Comparison of ENCODE assay signal across 8 mouse cellular contexts in the genomic region with DNA sequence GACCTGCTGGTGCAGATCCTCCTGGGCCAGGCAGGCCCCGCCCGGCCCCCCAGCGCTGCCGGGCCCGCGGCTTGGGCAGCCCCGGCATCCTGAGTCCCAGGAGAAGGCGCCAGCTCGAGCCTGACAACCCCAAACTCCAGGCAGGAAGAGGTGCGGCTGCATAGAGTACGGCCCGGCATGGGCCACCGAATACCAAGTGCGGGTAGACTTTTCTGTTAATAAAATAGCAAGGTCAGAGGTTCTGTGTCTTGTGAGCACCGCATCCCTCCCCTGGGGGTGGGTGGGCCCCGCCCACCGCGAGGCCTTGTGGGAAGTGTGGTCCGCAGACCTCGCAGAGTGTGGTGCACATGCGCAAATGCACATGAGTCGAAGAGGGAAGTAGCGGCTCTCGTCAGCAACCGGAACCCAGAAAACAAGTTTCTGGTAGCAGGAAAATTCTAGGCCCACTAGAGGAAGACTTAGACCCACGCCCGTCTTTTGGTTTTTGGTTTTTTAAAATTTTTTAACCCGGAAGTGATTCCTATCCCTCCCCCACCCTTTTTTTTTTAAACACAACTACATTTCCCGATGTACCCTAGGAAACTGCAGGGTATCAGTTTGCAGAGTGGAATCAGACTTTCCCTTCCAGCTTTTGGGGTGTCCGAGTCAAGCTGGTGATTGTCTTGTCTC. TPM values are rescaled to one million over a fixed set of nuclear protein-coding genes. Genes with fewer than 3 reads are reported as not detected.
A peak's percentile ranks its signal among the peaks of the same experiment; 100 is the strongest.
DNase-seq lines count a peak whose midpoint lies in the region; ATAC-seq and TF ChIP-seq lines count a peak whose summit lies in the region.

No protein-coding gene starts in this region.

- ATAC-seq in forebrain, embryonic 16.5 days: peak; percentile 91
- ATAC-seq in lung, embryonic 14.5 days (ENCODE audit: insufficient read depth): peak; percentile 80

- H3K4me3 ChIP-seq in ES-E14 (ENCODE audit: insufficient read depth in 1 of 2, low read depth in 1 of 2, low read length in 2 of 2, poor library complexity in 1 of 2, severe bottlenecking in 1 of 2): peak overlapping the region; percentile 69 to 76
- H3K4me3 ChIP-seq in forebrain, embryonic 16.5 days (replicated peaks; ENCODE audit: low read length): peak overlapping the region; percentile 70
- peak overlapping the region; percentile 67 for H3K4me3 ChIP-seq in layer of hippocampus, adult 2 months
- peak overlapping the region; percentile 45 for H3K4me3 ChIP-seq in lung, embryonic 14.5 days (ENCODE audit: low read depth, low read length)
- peak overlapping the region; percentile 96 for H3K4me3 ChIP-seq in olfactory bulb, adult 2 months (ENCODE audit: insufficient read depth, low read depth, low read length)
- peak overlapping the region; percentile 67 for H3K4me3 ChIP-seq in thymus, adult 2 months (ENCODE audit: control insufficient read depth, insufficient read depth, low read length)

- peak; percentile 15; the same call in 1 of the 2 replicates for TF ChIP-seq CTCF in layer of hippocampus, adult 2 months (conservative IDR thresholded peaks at IDR 0.05)
- TF ChIP-seq CTCF in lung, embryonic 14.5 days (IDR thresholded peaks at IDR 0.05; ENCODE audit: low read depth): no peak
- TF ChIP-seq CTCF in olfactory bulb, adult 2 months (IDR thresholded peaks at IDR 0.05; ENCODE audit: insufficient read depth, low read depth, low read length): no peak
- 0 out of 2 replicates have a peak, but pooled peaks have one; percentile 36 for TF ChIP-seq CTCF in thymus, adult 2 months (IDR thresholded peaks at IDR 0.05; ENCODE audit: borderline replicate concordance, control insufficient read depth, extremely low read depth, insufficient read depth, low read length, poor library complexity)

- intact Hi-C loops in heart, postnatal 36 days (cut with DNase I): loop anchor here (2.0 kb wide), 1 partner anchor 62 kb away; a partner anchor contains a TSS

- peak; percentile 43; the same call in 1 of the 2 replicates for TF ChIP-seq POLR2A in olfactory bulb, adult 2 months (IDR thresholded peaks at IDR 0.05; ENCODE audit: insufficient read depth, low read depth, low read length)
- 0 out of 2 replicates have a peak, but pooled peaks have one; percentile 16 for TF ChIP-seq POLR2A in thymus, adult 2 months (IDR thresholded peaks at IDR 0.05; ENCODE audit: control insufficient read depth, extremely low read depth, insufficient read depth, low read length, poor library complexity)

- peak; percentile 87 for DNase-seq in ES-E14 (ENCODE audit: low read depth, low spot score)
- DNase-seq in cerebellum, adult 11-12 months: peak; percentile 94
- peak; percentile 93 to 94 for DNase-seq in heart, postnatal 36 days
- peak; percentile 89 to 94 for DNase-seq in layer of hippocampus, adult 2 months (ENCODE audit: low spot score in 2 of 2)
- DNase-seq in lung, embryonic 14.5 days: peak; percentile 98
- peak; percentile 95 for DNase-seq in thymus, adult 2 months

- in situ Hi-C loops in ES-E14 (cut with MboI; ENCODE audit: low sequenced_read_pairs in 2 of 2, unreplicated experiment in 2 of 2): no loop called here

- H3K4me2 ChIP-seq in forebrain, embryonic 16.5 days (ENCODE audit: low read length): peak overlapping the region; percentile 92
- H3K4me2 ChIP-seq in lung, embryonic 14.5 days: peak overlapping the region; percentile 75

- peaks cover 7% of the 10 kb centered on the region; the same call in 1 of the 2 replicates for H3K27me3 ChIP-seq in forebrain, embryonic 16.5 days (replicated peaks; ENCODE audit: control insufficient read depth, insufficient read depth, low read length)
- H3K27me3 ChIP-seq in lung, embryonic 14.5 days (ENCODE audit: insufficient read depth, low read length): 0 out of 2 replicates have a peak, but pooled peaks cover 3% of the 10 kb centered on the region
- H3K27me3 ChIP-seq in thymus, adult 2 months (ENCODE audit: control insufficient read depth, insufficient read depth, low read length): no peaks in the 10 kb centered on the region

- H3K4me1 ChIP-seq in ES-E14 (ENCODE audit: control insufficient read depth in 2 of 2, insufficient read depth in 2 of 2, low read length in 2 of 2, poor library complexity in 1 of 2): peaks cover 13 to 14% of the 10 kb centered on the region in 2 experiments
- H3K4me1 ChIP-seq in forebrain, embryonic 16.5 days (replicated peaks; ENCODE audit: control insufficient read depth, insufficient read depth, low read length): peaks cover 21% of the 10 kb centered on the region
- no peaks in the 10 kb centered on the region for H3K4me1 ChIP-seq in lung, embryonic 14.5 days (ENCODE audit: insufficient read depth)
- H3K4me1 ChIP-seq in olfactory bulb, adult 2 months (ENCODE audit: control insufficient read depth, insufficient read depth, low read length): peaks cover 15% of the 10 kb centered on the region
- peaks cover 28% of the 10 kb centered on the region for H3K4me1 ChIP-seq in thymus, adult 2 months (replicated peaks; ENCODE audit: control insufficient read depth, insufficient read depth, low read length)

- H3K9me3 ChIP-seq in ES-E14 (ENCODE audit: control insufficient read depth, insufficient read depth, low read depth, low read length): no peaks in the 10 kb centered on the region
- no peaks in the 10 kb centered on the region for H3K9me3 ChIP-seq in forebrain, embryonic 16.5 days (ENCODE audit: control insufficient read depth, low read length)
- no peaks in the 10 kb centered on the region for H3K9me3 ChIP-seq in lung, embryonic 14.5 days (ENCODE audit: low read depth, low read length)

- peaks cover 13% of the 10 kb centered on the region for H3K36me3 ChIP-seq in ES-E14 (ENCODE audit: control insufficient read depth, insufficient read depth, low read length, poor library complexity, severe bottlenecking)
- no peaks in the 10 kb centered on the region for H3K36me3 ChIP-seq in forebrain, embryonic 16.5 days (ENCODE audit: control insufficient read depth, insufficient read depth)
- H3K36me3 ChIP-seq in lung, embryonic 14.5 days (ENCODE audit: insufficient read depth): peaks cover 26% of the 10 kb centered on the region
- no peaks in the 10 kb centered on the region for H3K36me3 ChIP-seq in thymus, adult 2 months (ENCODE audit: control insufficient read depth, insufficient read depth, low read length)

- peak overlapping the region; percentile 70 for H3K9ac ChIP-seq in ES-E14 (ENCODE audit: insufficient read depth, low read depth, low read length, poor library complexity, severe bottlenecking)
- peak overlapping the region; percentile 78 for H3K9ac ChIP-seq in forebrain, embryonic 16.5 days (replicated peaks; ENCODE audit: low read depth, low read length)
- peak overlapping the region; percentile 58 for H3K9ac ChIP-seq in lung, embryonic 14.5 days

- H3K27ac ChIP-seq in ES-E14 (ENCODE audit: insufficient read depth, low read depth, low read length, poor library complexity, severe bottlenecking): peak overlapping the region; percentile 61
- H3K27ac ChIP-seq in forebrain, embryonic 16.5 days (ENCODE audit: low read length): peak overlapping the region; percentile 70
- H3K27ac ChIP-seq in layer of hippocampus, adult 2 months: peak overlapping the region; percentile 92
- H3K27ac ChIP-seq in lung, embryonic 14.5 days (ENCODE audit: low read depth): peak overlapping the region; percentile 86
- H3K27ac ChIP-seq in olfactory bulb, adult 2 months (ENCODE audit: insufficient read depth, low read depth, low read length): peak overlapping the region; percentile 76
- H3K27ac ChIP-seq in thymus, adult 2 months (ENCODE audit: control insufficient read depth, insufficient read depth, low read length): peak overlapping the region; percentile 84

- under 1% methylated on average over 30 of the region's 30 CpGs for WGBS in forebrain, embryonic 16.5 days
- under 1% methylated on average over 30 of the region's 30 CpGs for WGBS in lung, embryonic 14.5 days
- under 1% methylated on average over 30 of the region's 30 CpGs for WGBS in olfactory bulb, adult 2 months
- WGBS in thymus, adult 2 months: 1% methylated on average over 30 of the region's 30 CpGs

RNA-seq across cellular contexts. Expression of a gene that starts 3.4 kb away (rescaled TPM):
- 1.2 and 1.8 TPM in 2 replicates for total RNA-seq in ES-E14 (2012; rRNA removed)
- polyA plus RNA-seq in forebrain, embryonic 16.5 days (2015; fragmentation: Nextera tagmentation; extraction: Ambion mirVana): 1.1 and 1.3 TPM in 2 replicates
- not detected for total RNA-seq in heart, postnatal 36 days (2021)
- under 1 TPM; 0.66 to 0.82 TPM for total RNA-seq in layer of hippocampus, adult 2 months (2021)
- polyA plus RNA-seq in lung, embryonic 14.5 days (2014; fragmentation: Nextera tagmentation; extraction: Ambion mirVana): 1.4 and 1.5 TPM in 2 replicates
- not detected in 2 replicates for polyA plus RNA-seq in olfactory bulb, adult 2 months (2012; ENCODE audit: insufficient read depth, insufficient read length, low replicate concordance, missing spikeins)
- polyA plus RNA-seq in thymus, adult 2 months (2012; rRNA removed): 1.1 and 1.2 TPM in 2 replicates

RNA-seq across cellular contexts. Expression of a gene that starts 7.2 kb away (rescaled TPM):
- total RNA-seq in ES-E14 (2012; rRNA removed): 125 and 191 TPM in 2 replicates
- polyA plus RNA-seq in forebrain, embryonic 16.5 days (2015; fragmentation: Nextera tagmentation; extraction: Ambion mirVana): 8.1 and 9.7 TPM in 2 replicates
- total RNA-seq in heart, postnatal 36 days (2021): 10 to 100 TPM; 27.3 to 33.1 TPM
- 10 to 100 TPM; 40.7 to 41.2 TPM for total RNA-seq in layer of hippocampus, adult 2 months (2021)
- 16.0 and 17.3 TPM in 2 replicates for polyA plus RNA-seq in lung, embryonic 14.5 days (2014; fragmentation: Nextera tagmentation; extraction: Ambion mirVana)
- polyA plus RNA-seq in olfactory bulb, adult 2 months (2012; ENCODE audit: insufficient read depth, insufficient read length, low replicate concordance, missing spikeins): not detected in 2 replicates
- 153 and 190 TPM in 2 replicates for polyA plus RNA-seq in thymus, adult 2 months (2012; rRNA removed)

RNA-seq across cellular contexts. Expression of a gene that starts 7.3 kb away (rescaled TPM):
- total RNA-seq in ES-E14 (2012; rRNA removed): 4.6 and 9.1 TPM in 2 replicates
- polyA plus RNA-seq in forebrain, embryonic 16.5 days (2015; fragmentation: Nextera tagmentation; extraction: Ambion mirVana): not detected in 2 replicates
- 1 to 10 TPM; 2.6 to 3.4 TPM for total RNA-seq in heart, postnatal 36 days (2021)
- 1 to 10 TPM in 1 of 2 experiments, not detected in 1; 1.1 TPM for total RNA-seq in layer of hippocampus, adult 2 months (2021)
- 0.83 and 1.2 TPM in 2 replicates for polyA plus RNA-seq in lung, embryonic 14.5 days (2014; fragmentation: Nextera tagmentation; extraction: Ambion mirVana)
- polyA plus RNA-seq in olfactory bulb, adult 2 months (2012; ENCODE audit: insufficient read depth, insufficient read length, low replicate concordance, missing spikeins): not detected in 2 replicates
- 0.32 and 0.43 TPM in 2 replicates for polyA plus RNA-seq in thymus, adult 2 months (2012; rRNA removed)

RNA-seq across cellular contexts. Expression of a gene that starts 16.6 kb away (rescaled TPM):
- total RNA-seq in ES-E14 (2012; rRNA removed): 25.5 and 29.0 TPM in 2 replicates
- 2.0 and 3.0 TPM in 2 replicates for polyA plus RNA-seq in forebrain, embryonic 16.5 days (2015; fragmentation: Nextera tagmentation; extraction: Ambion mirVana)
- under 1 TPM; 0.11 to 0.87 TPM for total RNA-seq in heart, postnatal 36 days (2021)
- total RNA-seq in layer of hippocampus, adult 2 months (2021): 1 to 10 TPM; 2.8 TPM
- polyA plus RNA-seq in lung, embryonic 14.5 days (2014; fragmentation: Nextera tagmentation; extraction: Ambion mirVana): 2.5 and 2.9 TPM in 2 replicates
- polyA plus RNA-seq in olfactory bulb, adult 2 months (2012; ENCODE audit: insufficient read depth, insufficient read length, low replicate concordance, missing spikeins): not detected in 2 replicates
- 0.32 and 0.43 TPM in 2 replicates for polyA plus RNA-seq in thymus, adult 2 months (2012; rRNA removed)

RNA-seq across cellular contexts. Expression of a gene that starts 31.9 kb away (rescaled TPM):
- total RNA-seq in ES-E14 (2012; rRNA removed): 19.4 and 31.4 TPM in 2 replicates
- 164 TPM in 2 replicates for polyA plus RNA-seq in forebrain, embryonic 16.5 days (2015; fragmentation: Nextera tagmentation; extraction: Ambion mirVana)
- total RNA-seq in heart, postnatal 36 days (2021): 100 to 1,000 TPM; 336 to 360 TPM
- total RNA-seq in layer of hippocampus, adult 2 months (2021): 100 to 1,000 TPM; 256 to 257 TPM
- polyA plus RNA-seq in lung, embryonic 14.5 days (2014; fragmentation: Nextera tagmentation; extraction: Ambion mirVana): 121 and 136 TPM in 2 replicates
- polyA plus RNA-seq in olfactory bulb, adult 2 months (2012; ENCODE audit: insufficient read depth, insufficient read length, low replicate concordance, missing spikeins): 203 TPM in 1 of 2 replicates, not detected in the other
- 57.8 and 59.0 TPM in 2 replicates for polyA plus RNA-seq in thymus, adult 2 months (2012; rRNA removed)

Comparison
In these comparisons a context has a peak if more than half of its experiments do, and no peak if none do; other contexts are left out.
1. Peak in every context shown above with its lines: DNase-seq, ATAC-seq, H3K4me3 ChIP-seq and H3K27ac ChIP-seq.
2. H3K4me3 ChIP-seq: peak in every context shown above with its lines; median percentile 96 in olfactory bulb, adult 2 months; 72 in ES-E14; 70 in forebrain, embryonic 16.5 days; 67 in layer of hippocampus, adult 2 months; 67 in thymus, adult 2 months; 45 in lung, embryonic 14.5 days.
3. CTCF ChIP-seq: peak in layer of hippocampus, adult 2 months (single experiment) and thymus, adult 2 months (single experiment); none in lung, embryonic 14.5 days (single experiment) and olfactory bulb, adult 2 months (single experiment).